Mouse (Mus musculus) cerebellum, adult 9-11 months (tissue): Measurements from ENCODE around the gene Csdc2.
A peak's percentile ranks its signal among the peaks of the same experiment; 100 is the strongest.
"Not testable (repeated sequence)": the region's sequence is repeated elsewhere in the genome, so short reads cannot be mapped to it uniquely, and the experiment has no call there.

Experiments
- DNase-seq: peaks from one replicate; pipeline ENCODE4 v3.0.0; 2022

Csdc2 gene

DNA sequence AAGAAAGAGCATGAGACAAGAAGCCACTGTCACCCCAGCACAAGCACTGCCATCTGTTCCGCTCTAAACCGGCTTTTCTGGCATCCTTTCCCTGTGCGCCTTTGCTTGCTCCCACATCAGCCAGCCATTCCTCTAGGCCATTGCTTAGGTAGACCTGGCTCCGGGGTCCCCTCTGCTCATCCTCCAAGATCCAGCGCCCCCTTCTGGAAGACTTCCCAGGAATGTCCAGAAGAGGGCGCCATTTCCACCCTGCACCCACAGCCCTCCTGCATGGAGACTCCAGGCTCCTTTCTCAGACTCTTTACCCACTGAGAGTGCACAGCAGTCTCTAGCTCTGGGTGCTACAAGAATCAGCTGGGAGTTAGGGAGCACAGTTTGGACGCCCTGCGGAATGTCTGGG lies 19.9 kb downstream of the Csdc2 start:
- peak; percentile 62 for DNase-seq

DNA sequence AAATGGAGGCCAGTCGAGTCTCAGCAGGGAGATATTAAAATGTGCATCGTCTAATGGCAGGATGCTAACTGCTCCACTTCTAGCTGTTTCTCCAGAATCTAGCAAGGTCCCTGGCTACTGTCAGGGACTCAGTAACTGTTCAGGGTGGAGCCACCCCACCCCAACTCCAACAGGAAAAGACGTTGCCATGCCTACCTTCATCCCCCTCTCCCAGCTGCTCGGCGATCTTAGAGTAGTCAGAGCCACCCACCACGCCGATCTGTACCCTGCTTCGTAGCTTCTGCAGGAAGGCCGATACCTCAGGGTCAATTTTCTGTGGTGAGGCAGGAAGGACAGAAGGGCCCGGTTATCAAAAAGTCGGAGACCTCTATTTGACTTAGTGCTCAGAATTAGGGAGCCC lies 21.0 kb downstream of the Csdc2 start:
- no peak for DNase-seq

DNA sequence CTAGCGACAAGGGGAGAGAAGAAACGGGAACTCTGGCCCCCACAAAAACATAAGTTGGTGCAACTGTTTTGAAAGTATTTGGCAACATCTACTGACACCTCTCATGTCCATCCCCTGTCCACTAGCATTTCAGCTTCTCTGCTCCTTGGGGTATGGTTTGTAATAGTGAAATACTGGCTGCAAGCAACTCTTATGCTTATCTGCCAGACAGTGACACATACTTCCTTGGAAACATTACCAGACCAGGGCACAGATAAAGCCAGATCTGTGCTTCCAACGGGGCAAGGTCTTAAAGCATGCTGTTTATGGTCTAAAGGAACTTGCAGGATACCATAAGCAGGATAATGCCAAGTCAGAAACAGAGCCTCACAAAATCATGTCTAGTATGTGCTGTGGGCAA lies 22.3 kb downstream of the Csdc2 start:
- peak; percentile 16 for DNase-seq

DNA sequence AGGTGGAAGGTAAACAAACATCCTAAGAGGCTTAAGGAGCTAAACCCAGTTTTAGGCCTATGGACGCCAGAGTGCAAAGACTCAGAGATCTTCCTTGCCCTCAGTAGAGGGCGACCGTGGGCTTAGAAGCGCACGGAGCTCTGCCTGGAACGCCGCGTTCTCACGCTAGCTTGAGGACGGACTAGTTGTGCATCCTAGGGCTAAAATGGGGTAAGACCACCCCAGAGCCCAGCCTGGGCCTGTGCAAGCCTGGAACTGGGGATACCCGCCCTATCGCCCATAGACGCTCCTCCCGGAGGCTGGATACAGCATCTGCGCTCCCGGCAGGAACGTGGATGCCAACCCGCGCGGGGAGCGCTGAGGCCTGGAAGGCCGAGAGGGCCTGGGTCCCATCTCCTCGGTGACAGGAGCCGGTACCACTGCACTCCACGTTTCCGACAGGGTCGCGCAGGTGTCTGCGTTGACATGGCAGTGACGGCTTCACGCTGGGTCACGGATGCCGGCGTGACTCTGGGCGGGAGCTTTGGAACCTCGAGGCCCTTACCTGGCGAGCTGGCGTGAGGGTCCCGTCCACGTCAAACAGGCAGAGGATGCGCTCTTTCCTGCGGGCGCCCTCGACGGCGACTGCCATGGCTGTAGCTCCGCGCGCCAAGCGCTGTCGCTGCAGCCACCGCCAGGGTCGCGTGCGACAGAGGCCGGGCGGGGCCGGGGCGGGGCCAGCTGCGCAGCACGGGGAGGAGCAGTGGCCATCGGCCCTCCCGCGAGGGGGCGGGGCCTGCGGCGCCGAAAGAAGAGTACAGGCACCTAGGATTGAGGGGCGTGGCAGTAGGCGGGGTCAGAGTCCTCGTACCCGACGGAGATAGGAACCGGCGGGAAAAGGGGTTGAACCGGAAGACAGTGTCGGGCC lies 23.9 kb downstream of the Csdc2 start, which contains the start of gene Pmm1:
Gene Pmm1, minus strand, starts transcription at position 760 of the 907 bp plus-strand sequence.
- DNase-seq: peak; percentile 99

DNA sequence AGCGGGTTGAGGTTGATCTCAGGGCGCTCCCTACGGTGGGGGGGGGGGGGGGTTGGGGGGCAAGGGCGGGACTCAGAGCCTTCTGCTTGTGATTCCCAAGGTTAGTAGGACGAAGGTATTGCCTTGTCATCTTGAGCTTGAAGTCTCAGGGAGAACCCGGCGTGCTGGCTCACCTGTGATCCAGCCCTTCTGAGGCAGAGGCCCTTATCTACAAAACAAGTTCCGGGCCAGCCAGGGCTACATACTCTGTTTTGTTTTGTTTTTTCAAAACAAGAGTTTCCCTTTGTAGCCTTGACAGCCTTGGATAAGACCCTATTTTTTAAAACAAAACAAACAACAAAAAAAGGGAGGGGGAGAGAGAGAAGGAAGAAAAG lies 24.5 kb downstream of the Csdc2 start:
- DNase-seq: no peak

DNA sequence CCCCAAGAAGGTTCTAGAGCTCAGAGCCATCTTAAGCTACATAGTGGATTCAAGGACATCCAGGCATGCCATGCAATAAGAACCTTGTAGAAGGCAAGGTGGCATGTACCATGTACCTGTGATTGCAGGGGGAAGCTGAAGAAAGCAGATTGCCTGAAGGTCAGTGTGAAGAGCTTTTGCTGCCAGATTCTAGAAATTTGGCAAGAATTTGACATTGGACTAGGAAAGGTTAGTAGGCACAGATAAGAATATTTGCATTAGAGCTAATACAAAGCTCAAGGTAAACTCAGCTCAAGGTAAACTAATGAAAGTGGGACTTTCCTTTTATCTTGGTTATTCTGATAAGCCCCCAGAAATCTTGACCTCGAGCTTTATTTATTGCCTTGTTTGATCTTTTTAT lies 27.7 kb downstream of the Csdc2 start:
- no peak for DNase-seq

DNA sequence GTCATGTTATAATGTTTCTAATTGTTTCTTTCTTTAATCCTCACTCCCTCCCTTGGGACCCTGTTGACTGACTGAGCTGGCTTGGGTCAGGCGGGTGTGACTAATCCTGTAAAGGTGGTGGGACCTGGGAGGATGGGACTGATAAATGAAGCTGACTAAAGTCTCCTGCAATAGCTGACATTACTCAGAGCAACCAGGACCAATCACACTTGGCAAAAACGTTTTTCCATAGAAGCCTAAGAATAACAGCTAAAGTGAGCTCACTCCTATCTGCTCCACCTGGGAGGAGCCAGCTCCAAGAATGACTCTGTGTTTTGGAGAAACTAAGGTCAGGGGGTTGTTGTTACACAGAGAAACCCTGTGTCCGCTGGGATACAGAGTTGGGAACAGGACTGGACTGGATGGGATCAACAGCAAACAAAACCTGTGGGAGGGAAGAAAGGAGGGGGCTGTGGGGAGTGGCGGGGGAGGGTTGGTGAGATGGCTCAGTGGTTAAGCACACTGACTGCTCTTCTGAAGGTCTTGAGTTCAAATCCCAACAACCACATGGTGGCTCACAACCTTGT lies 28.5 kb downstream of the Csdc2 start:
- no peak for DNase-seq

DNA sequence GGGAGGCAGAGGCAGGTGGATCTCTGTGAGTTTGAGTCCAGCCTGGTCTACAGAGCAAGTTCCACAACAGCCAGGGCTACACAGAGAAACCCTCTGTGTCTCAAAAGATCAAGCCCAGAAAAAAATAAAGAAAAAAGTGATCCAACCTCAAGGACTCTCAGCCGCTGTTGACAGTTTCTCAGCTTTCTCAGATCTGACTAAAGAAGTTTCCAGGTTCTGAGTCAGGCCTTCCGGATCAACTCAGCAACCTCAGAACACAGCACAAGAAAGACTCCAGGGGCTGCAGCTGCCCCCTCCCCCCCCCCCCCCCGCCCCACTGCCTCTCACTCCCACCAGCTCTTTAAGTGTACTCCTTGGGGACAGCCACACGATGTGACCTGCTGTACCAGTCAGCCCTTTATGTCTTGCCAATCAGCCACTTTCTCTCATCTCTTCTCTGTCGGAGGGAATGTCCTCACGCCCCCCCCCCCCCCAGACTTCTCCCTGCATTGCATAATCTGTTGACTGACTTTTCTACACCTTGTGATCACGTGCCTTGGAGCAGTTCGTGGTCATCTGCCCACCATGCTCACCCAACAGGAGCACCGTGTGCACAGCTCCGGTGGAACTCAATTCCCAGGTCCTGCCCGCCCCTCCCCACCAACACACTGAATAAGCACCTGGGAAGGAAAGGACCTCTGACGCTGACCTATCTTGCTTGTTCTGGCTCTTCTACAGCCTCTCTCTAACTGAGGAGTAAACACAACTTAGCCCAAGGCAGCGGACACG lies 29.7 kb downstream of the Csdc2 start:
- no peak for DNase-seq

DNA sequence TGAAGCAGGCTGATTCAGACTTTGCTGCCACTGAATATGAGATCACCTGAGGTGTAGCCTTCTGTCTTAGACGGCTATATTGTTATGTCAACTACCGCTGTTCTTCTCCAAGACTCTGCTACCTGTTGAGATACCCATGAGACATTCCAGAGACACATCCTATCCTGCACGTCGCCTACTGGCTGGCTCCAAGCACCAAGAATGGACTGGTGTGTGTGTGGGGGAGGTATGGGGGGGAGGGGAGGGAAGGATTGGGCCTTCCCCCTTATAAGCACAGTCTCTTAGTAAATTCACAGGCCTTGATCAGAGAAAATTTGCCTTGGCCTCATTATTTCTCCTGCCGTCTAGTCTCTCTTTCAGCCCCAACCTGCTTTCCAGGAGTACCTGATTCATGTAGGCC lies 31.3 kb downstream of the Csdc2 start:
- no peak for DNase-seq

DNA sequence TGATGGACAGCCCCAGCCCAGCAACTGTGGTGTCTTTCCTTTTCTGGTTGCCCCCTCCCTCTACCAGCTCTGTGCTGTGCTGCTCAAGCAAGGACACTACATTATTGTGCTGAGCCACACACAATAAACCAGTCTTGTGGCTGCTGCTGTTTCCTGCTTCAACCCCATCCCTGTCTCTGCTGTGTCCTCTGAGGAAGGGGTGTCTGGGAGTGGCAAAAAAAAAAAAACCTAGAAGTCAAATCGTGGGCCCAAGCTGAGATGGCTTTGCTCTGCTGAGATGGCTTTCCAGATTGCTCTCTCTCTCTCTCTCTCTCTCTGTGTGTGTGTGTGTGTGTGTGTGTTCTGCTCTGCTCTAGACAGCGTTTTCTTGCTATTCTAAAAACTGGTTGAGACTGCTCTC lies 31.9 kb downstream of the Csdc2 start:
- no peak for DNase-seq

DNA sequence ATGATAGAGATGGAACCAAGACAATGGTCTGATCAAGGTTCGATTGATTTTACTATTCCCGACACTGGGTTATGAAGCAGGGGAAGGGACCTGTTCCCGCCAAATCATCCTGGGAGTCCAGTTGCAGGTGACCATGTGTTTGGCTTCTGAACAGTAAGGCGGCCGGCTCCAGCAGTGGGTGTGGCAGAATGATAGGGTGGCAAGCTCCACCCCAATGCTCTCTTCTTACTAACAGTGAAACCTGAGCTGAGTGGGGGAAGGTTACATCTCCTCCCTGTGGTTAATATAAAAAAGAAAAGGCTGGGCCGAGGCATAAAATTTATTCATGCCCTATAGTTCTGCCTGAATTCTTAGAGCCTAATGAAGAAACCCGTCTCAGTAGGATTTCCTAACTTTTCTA lies 32.6 kb downstream of the Csdc2 start:
- no peak for DNase-seq

DNA sequence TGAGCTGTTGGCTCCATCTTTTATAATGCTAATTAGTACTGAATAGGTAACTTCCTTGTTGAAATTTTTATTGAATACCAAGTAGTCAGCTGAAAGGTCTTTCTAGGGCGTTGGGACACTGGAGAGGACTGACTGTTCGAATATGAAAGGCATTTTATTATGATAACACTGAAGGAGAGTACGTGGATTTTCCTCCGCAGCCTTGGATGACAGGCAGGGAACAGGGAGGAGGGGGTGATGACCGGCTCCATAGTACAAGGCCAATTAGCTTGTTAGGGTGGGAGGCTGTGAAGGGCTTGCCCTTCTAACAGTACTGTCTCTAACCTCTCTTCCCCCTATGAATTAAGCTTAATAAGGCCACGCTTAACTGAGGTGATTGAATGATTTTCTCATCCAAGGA lies 33.1 kb downstream of the Csdc2 start:
- DNase-seq: not testable (repeated sequence)

DNA sequence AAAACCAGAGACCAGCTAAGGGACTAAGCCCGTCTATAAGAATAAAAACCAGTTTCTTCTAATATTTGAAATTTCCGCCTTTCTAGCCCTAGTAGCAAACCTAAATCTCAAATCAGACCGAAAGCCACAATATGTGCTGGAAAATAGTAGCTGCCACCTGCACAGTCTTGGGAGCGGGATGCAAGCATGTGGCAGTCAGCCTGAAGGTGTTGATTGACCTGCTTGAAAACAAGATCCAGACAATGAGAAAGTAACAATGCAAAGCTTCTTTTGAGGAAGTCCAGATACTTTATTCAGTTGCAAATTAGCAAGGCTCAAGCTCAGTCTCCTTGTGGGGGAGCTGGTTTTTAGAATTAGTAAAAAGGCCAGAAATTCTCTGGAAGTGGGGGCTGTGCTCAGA lies 33.9 kb downstream of the Csdc2 start:
- DNase-seq: not testable (repeated sequence)

DNA sequence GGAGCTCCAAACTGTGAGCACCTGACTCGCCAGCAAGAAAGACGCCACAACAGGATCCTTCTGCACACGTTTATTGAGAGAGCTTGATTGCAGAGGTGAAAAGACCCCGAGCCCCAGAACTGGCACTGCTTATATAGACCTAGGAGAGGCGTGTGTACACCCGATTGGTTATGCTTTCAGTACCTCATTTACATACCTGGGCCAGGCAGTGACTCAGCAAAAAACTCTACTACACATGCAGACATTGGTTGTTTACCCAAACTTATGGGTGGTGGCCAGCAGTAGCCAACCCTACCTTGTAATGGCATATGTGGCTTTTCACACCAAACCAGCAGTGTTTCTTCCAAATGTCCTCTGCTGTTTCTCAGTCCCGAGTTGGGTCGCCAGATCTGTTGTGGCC lies 38.6 kb downstream of the Csdc2 start:
- not testable (repeated sequence) for DNase-seq

DNA sequence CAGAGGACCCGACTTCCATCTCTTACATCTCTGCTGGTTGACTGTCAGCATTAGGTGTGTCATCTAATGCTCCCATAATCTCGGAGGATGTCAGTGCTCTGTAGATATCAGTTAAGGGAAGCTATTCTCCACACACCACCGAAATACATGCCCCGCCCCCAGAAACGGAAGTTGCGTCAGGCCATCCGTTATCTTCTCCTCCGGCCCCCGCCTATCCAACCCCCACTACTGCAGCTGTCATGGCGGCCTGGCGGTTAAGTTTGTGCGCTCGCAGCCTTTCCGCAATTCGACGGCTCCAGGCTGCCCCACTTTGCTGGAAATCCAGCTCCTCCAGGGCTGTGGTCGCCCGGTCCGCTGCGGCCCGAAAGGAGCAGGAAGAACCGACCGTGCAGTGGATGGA lies 43.8 kb downstream of the Csdc2 start, which contains the start of gene 1700029P11Rik:
Gene 1700029P11Rik, plus strand, starts transcription at position 220 of the 400 bp plus-strand sequence.
- no peak for DNase-seq

DNA sequence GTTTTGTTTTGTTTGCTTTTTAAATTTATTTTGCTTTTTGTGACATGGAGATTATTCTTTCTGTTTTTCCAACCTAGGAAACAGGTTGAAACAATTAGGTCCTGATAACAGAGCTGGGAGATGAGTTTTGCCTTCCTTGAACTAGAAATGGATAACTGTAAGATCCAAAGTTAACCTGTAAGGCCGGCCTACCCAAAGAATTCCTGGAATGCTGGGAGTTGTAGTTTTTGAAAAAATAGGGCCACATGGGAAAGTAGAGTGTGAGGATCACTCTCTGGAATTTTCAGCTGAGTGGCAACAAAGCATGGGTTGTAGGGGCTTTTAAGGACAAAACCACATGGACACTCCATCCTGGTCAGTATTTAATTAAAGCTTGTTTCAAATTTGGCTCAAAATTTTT lies 45.6 kb downstream of the Csdc2 start:
- DNase-seq: no peak

DNA sequence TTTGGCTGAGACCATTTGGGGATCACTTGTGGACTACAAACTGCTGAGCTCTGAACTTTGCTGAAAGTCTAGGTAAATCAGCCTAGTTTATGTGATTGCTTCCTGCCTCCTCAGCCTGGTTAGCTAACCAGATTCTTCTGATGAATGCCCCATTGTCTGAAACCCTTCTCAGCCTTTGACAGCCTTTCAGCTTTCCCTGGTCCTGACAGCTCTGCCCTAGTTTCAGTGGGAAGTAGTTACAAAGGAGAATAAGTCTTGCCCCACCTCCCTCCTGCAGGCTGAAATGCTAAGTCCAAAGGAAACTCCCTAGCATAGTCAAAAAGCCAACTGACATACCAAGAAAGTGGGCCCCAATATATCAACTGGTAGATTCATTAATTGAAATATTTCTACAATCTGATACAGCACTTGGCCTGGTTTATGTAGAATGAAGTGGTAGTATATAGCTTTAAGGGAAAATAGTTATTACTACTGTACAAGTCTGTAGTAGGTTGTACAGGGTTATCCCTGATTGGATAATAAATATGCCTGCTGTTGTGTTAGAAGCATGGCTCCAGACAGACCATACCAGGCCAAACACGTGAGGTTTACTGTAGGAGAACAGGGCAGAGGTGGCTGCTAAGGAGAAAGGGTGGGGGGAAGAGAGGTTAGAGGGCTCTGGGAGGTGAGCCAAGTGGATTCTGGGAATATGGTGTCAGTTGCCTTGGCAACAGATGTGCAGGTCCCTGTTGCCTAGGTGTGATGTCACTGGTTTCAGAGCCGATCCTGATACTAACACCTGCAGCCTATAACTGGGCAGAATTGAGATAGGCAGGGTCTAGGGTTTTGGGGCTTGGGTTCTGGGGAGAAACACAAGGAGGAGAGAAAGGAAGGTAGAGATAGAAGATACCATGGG lies 49.0 kb downstream of the Csdc2 start:
- DNase-seq: no peak

DNA sequence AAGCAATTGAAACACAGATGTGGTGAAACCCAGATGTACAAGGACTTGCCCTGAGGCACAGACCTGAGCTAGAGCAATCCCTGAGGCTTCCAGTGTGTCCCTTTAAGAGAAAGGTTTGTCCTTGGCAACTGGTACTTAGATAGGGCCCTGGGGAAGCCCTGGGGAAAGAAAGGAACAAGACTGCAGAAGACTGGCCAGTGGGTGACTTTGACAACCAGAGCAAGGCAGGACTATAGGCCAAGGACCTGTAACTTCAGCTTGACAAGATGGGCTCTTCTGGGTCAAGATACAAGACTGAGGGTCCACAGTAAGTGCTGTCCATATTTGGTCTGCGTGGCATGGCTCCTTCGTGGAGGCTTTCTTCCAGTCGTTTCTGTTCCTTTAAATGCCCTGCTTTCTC lies 51.1 kb downstream of the Csdc2 start, which contains the start of gene Xrcc6:
Gene Xrcc6, plus strand, starts transcription at position 190 of the 400 bp plus-strand sequence.
- DNase-seq: no peak

DNA sequence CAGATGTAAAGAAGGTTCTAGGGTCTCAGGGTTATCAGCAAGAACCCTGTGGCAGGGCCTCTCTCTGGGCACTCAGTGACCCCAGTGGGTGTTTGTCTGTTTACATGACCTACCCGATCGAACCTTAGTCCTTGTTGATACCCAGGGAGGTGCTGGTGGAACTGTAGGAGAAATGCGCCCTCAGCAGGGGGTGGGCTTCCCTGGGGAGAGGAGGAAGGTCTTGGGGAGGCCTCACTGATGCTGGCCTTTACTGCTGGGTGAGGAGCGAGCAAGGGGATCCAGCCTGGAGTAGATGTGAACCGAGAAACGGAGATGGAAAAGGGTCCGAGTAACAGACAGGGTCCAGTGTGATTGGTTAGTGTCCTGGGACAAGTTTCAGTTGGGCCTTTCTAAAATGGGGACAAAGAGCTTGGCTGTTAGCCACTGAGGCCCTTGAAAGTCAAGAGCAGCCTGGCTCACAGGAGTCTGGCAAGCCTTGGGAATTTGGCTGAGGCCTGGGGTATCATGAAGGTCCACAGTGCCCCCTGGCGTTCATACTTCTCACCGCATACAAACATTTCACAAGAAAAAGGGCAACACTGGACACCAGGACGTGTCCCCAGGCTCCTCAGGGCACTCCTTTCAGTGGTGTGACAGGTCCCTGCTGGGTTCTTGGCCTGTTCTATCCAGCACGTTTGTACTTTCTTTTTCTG lies 53.0 kb downstream of the Csdc2 start:
- peak; percentile 88 for DNase-seq

DNA sequence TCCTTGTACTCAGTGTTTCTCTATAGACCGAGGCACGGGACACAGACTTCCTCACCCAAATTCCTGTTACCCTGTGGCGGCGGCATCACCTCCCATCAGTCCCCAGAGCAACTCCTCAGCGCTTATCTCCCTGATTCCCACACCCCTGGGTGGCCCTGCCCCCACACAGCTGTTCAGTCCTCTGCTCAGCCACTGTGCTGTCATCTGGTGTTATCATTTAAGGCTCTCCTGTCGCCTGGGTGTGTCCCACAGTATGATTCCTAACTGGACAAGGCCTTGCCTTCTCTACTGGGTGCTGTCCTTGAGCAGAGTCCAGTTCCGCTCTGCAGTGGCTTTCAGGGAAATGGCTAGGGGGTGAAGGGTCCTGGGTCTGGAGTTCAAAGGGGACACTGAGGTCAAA lies 54.0 kb downstream of the Csdc2 start:
- DNase-seq: no peak

DNA sequence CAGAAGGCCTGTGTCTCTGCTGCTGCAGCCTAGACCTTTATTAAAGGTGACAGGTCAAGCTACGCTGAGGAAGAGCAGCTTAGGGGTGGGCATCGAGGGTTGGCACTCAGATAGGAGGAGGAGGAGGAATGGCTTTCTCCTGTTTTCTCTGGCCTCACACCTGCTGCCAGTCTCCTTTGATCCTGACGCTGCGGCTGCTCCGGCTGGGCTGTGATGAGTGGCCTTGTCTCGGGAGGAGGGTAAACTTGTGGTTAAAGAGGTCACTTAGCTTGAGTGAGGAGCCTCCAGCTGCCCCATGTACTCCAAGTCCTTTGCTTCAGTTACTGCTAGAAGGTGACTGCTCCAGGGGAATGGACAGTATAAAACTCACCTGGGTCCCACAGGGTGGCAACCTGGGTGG lies 57.4 kb downstream of the Csdc2 start:
- no peak for DNase-seq
